Mouse (Mus musculus) testis, adult 2 months (tissue): ENCODE data around the gene Rpl38.

Experiments
- CTCF ChIP-seq: fragments of 200-500 bp; IDR thresholded peaks from 2 replicates; pipeline ENCODE4 v1.5.1; 2012; ENCODE audit warnings: low read depth, mild to moderate bottlenecking, inconsistent platforms, low read length, moderate library complexity; ENCODE audit not compliant: control insufficient read depth, insufficient read depth, insufficient replicate concordance
- POLR2A ChIP-seq: fragments of 200-500 bp; IDR thresholded peaks from 2 replicates; pipeline ENCODE4 v1.6.1; 2012; ENCODE audit warnings: low read depth, mild to moderate bottlenecking, inconsistent platforms, low read length, moderate library complexity; ENCODE audit not compliant: control insufficient read depth

GRCm38 (mm10) chr11:114676896-114677530 lies 8.7 kb downstream of the Rpl38 start:
- TF ChIP-seq POLR2A (no peak), CTCF (no peak)
